Comparison of ENCODE assay signal across 13 mouse cellular contexts in genomic region chr12:16818513-16818912, GRCm38 (mm10). TPM values are rescaled to one million over a fixed set of nuclear protein-coding genes. Genes with fewer than 3 reads are reported as not detected.
DNase-seq lines count a peak whose midpoint lies in the region; ATAC-seq and TF ChIP-seq lines count a peak whose summit lies in the region.
"Had no signal": no experiment of that assay in that cellular context is flagged by ENCODE, and none has a peak within 500 bp of the region (broad histone marks: within the 10 kb centered on the region; RNA-seq: fewer than 3 reads in every experiment).

No protein-coding gene starts in this region.

- peak; percentile 56 for ATAC-seq in forebrain, embryonic 14.5 days

- H3K27ac ChIP-seq in forebrain, embryonic 14.5 days (ENCODE audit: low read depth, low read length) = no peak overlapping the region
- H3K27ac ChIP-seq in limb, embryonic 10.5 days = no peak overlapping the region
- H3K27ac ChIP-seq: heart, embryonic 15.5 days; kidney, postnatal 0 days had no signal

- no peak for TF ChIP-seq POLR2A in brain, embryonic 14.5 days (IDR thresholded peaks at IDR 0.05; ENCODE audit: borderline replicate concordance, extremely low read depth, insufficient read depth, insufficient read length, poor library complexity, severe bottlenecking)

- H3K27me3 ChIP-seq in forebrain, embryonic 14.5 days (replicated peaks; ENCODE audit: control insufficient read depth, insufficient read depth, low read length) = no peaks in the 10 kb centered on the region
- no peaks in the 10 kb centered on the region for H3K27me3 ChIP-seq in limb, embryonic 10.5 days (ENCODE audit: low read depth, poor library complexity, severe bottlenecking)
- H3K27me3 ChIP-seq: heart, embryonic 15.5 days had no signal

- H3K4me2 ChIP-seq in forebrain, embryonic 14.5 days (ENCODE audit: low read length) = no peak overlapping the region
- H3K4me2 ChIP-seq: heart, embryonic 15.5 days; liver, embryonic 11.5 days had no signal

- DNase-seq in brain, embryonic 14.5 days (ENCODE audit: low read depth) = peak; percentile 81
- peak; percentile 63 for DNase-seq in forebrain, embryonic 14.5 days (ENCODE audit: low spot score)
- DNase-seq in limb, embryonic 10.5 days (ENCODE audit: low spot score) = peak; percentile 40
- DNase-seq in neural tube, embryonic 10.5 days (ENCODE audit: extremely low spot score, low spot score) = peak; percentile 57
- no peak for DNase-seq in adrenal gland, adult 18-20 months (ENCODE audit: low spot score in 2 of 2)
- no peak for DNase-seq in urinary bladder, postnatal 14 days (ENCODE audit: low spot score)
- DNase-seq in adipocyte (ENCODE audit: low spot score) = no peak
- DNase-seq: adrenal gland, postnatal 36 days; heart, adult 11 months; thymus, postnatal 4 days had no signal

- H3K4me1 ChIP-seq in forebrain, embryonic 14.5 days (ENCODE audit: control insufficient read depth, insufficient read depth, low read length) = peaks cover 2% of the 10 kb centered on the region; the same call in 1 of the 2 replicates
- peaks cover 9% of the 10 kb centered on the region; the same call in 1 of the 2 replicates for H3K4me1 ChIP-seq in limb, embryonic 10.5 days
- H3K4me1 ChIP-seq: heart, embryonic 15.5 days had no signal

- no peak for TF ChIP-seq CTCF in brain, embryonic 14.5 days (IDR thresholded peaks at IDR 0.05; ENCODE audit: borderline replicate concordance, extremely low read depth, insufficient read depth, insufficient read length)

- H3K9me3 ChIP-seq in forebrain, embryonic 14.5 days (replicated peaks; ENCODE audit: control insufficient read depth, low read length) = no peaks in the 10 kb centered on the region
- no peaks in the 10 kb centered on the region for H3K9me3 ChIP-seq in limb, embryonic 10.5 days (replicated peaks)
- H3K9me3 ChIP-seq: heart, embryonic 15.5 days had no signal

- H3K9ac ChIP-seq in forebrain, embryonic 14.5 days (ENCODE audit: low read length) = no peak overlapping the region
- H3K9ac ChIP-seq: heart, embryonic 15.5 days had no signal

- peaks cover 62% of the 10 kb centered on the region for H3K36me3 ChIP-seq in forebrain, embryonic 14.5 days (ENCODE audit: control insufficient read depth, insufficient read depth, low read length)
- peaks cover 98% of the 10 kb centered on the region for H3K36me3 ChIP-seq in limb, embryonic 10.5 days

- 43% methylated on average over 11 of the region's 11 CpGs for WGBS in forebrain, embryonic 14.5 days
- 45% methylated on average over 11 of the region's 11 CpGs for WGBS in limb, embryonic 10.5 days

- H3K4me3 ChIP-seq in forebrain, embryonic 14.5 days (ENCODE audit: low read depth, low read length) = no peak overlapping the region
- H3K4me3 ChIP-seq in limb, embryonic 10.5 days = no peak overlapping the region
- H3K4me3 ChIP-seq: heart, embryonic 15.5 days had no signal

RNA-seq across cellular contexts. Expression of gene E2f6, which starts 7.8 kb away (rescaled TPM):
- 40.6 and 45.3 TPM in 2 replicates for polyA plus RNA-seq in brain, embryonic 14.5 days (2012; rRNA removed)
- 33.9 and 36.4 TPM in 2 replicates for polyA plus RNA-seq in forebrain, embryonic 14.5 days (2014; fragmentation: Nextera tagmentation; extraction: Ambion mirVana)
- 67.3 and 67.5 TPM in 2 replicates for polyA plus RNA-seq in limb, embryonic 10.5 days (2016; fragmentation: Nextera tagmentation; extraction: Ambion mirVana)
- total RNA-seq in adrenal gland, adult 18-20 months (2021) = 10 to 100 TPM; 39.5 to 41.5 TPM

RNA-seq across cellular contexts. Expression of gene Greb1, which starts 17.8 kb away (rescaled TPM):
- 2.5 and 4.8 TPM in 2 replicates for polyA plus RNA-seq in brain, embryonic 14.5 days (2012; rRNA removed)
- polyA plus RNA-seq in forebrain, embryonic 14.5 days (2014; fragmentation: Nextera tagmentation; extraction: Ambion mirVana) = 0.17 and 0.46 TPM in 2 replicates
- 16.9 and 17.4 TPM in 2 replicates for polyA plus RNA-seq in limb, embryonic 10.5 days (2016; fragmentation: Nextera tagmentation; extraction: Ambion mirVana)
- total RNA-seq in adrenal gland, adult 18-20 months (2021) = 10 to 100 TPM; 43.7 to 54.7 TPM

Comparison
In these comparisons a context has a peak if more than half of its experiments do, and no peak if none do; other contexts are left out.
1. DNase-seq: peak in brain, embryonic 14.5 days (single experiment), forebrain, embryonic 14.5 days (single experiment), limb, embryonic 10.5 days (single experiment) and neural tube, embryonic 10.5 days (single experiment); none in adrenal gland, adult 18-20 months (0 of 2), urinary bladder, postnatal 14 days (single experiment) and adipocyte (single experiment).